ENCODE assay signal across 8 mouse cellular contexts in genomic region chr9:114498218-114498617, GRCm38 (mm10). TPM values are rescaled to one million over a fixed set of nuclear protein-coding genes. Genes with fewer than 3 reads are reported as not detected.
A peak's percentile ranks its signal among the peaks of the same experiment; 100 is the strongest.
DNase-seq lines count a peak whose midpoint lies in the region; ATAC-seq lines count a peak whose summit lies in the region.

No protein-coding gene starts in this region.

- H3K9ac ChIP-seq in hindbrain, embryonic 14.5 days, result no peak overlapping the region

- 13% methylated on average over 11 of the region's 11 CpGs for WGBS in hindbrain, embryonic 14.5 days

- no peaks in the 10 kb centered on the region for H3K9me3 ChIP-seq in hindbrain, embryonic 14.5 days (ENCODE audit: control insufficient read depth, low read length)

- no peaks in the 10 kb centered on the region for H3K27me3 ChIP-seq in hindbrain, embryonic 14.5 days (ENCODE audit: control insufficient read depth, insufficient read depth, low read length)

- ATAC-seq in hindbrain, embryonic 14.5 days (ENCODE audit: low FRiP score), result no peak

- no peak overlapping the region for H3K27ac ChIP-seq in hindbrain, embryonic 14.5 days

- no peaks in the 10 kb centered on the region for H3K36me3 ChIP-seq in hindbrain, embryonic 14.5 days (replicated peaks; ENCODE audit: control insufficient read depth, insufficient read depth)

- H3K4me1 ChIP-seq in hindbrain, embryonic 14.5 days (replicated peaks; ENCODE audit: control insufficient read depth, insufficient read depth, low read length), result no peaks in the 10 kb centered on the region

- DNase-seq in MEL-GATA-1-ER (ENCODE audit: extremely low read depth, low read depth), result peak; percentile 46
- peak; percentile 64 for DNase-seq in c-Kit-positive CD71-positive TER-119-positive erythroid progenitor cells, embryonic 14.5 days (ENCODE audit: low spot score)
- DNase-seq in frontal cortex, postnatal 10 days (ENCODE audit: low spot score in 2 of 2), result peak; percentile 50 to 69
- peak; percentile 81 for DNase-seq in hindbrain, embryonic 14.5 days (ENCODE audit: low spot score)
- DNase-seq in layer of hippocampus, postnatal 25 days (ENCODE audit: extremely low spot score in 1 of 2, low spot score in 1 of 2), result peak; percentile 73 to 92
- DNase-seq in lung, postnatal 36 days, result peak; percentile 90
- peak; percentile 62 for DNase-seq in right cerebral cortex, postnatal 25 days
- DNase-seq in urinary bladder, postnatal 4 days (ENCODE audit: low spot score in 2 of 2), result peak; percentile 66 to 91

- no peak overlapping the region for H3K4me3 ChIP-seq in hindbrain, embryonic 14.5 days (replicated peaks; ENCODE audit: low read length)

- H3K4me2 ChIP-seq in hindbrain, embryonic 14.5 days (replicated peaks), result peak overlapping the region; percentile 20; the same call in 1 of the 2 replicates

RNA-seq across cellular contexts. Expression of gene Ccr4, which starts 6.5 kb away (rescaled TPM):
- polyA plus RNA-seq in hindbrain, embryonic 14.5 days (2014; fragmentation: Nextera tagmentation; extraction: Ambion mirVana), result not detected in 2 replicates
- total RNA-seq in layer of hippocampus, postnatal 25 days (2021), result not detected

RNA-seq across cellular contexts. Expression of gene C130032M10Rik, which starts 17.3 kb away (rescaled TPM):
- not detected in 2 replicates for polyA plus RNA-seq in hindbrain, embryonic 14.5 days (2014; fragmentation: Nextera tagmentation; extraction: Ambion mirVana)
- total RNA-seq in layer of hippocampus, postnatal 25 days (2021), result not detected
